Mouse (Mus musculus) limb, embryonic 10.5 days (tissue): Measurements from ENCODE around the gene Pnkd. TPM values are rescaled to one million over a fixed set of nuclear protein-coding genes. Genes with fewer than 3 reads are reported as not detected.

Experiments
- DNase-seq: peaks from one replicate; pipeline ENCODE4 v3.0.0-alpha.2; 2017; ENCODE audit warnings: low spot score
- H3K27ac ChIP-seq: fragments of 300-500 bp; sonication (generic); 2 replicates; pipeline ENCODE4 v1.5.1; 2016; ENCODE audit warnings: mild to moderate bottlenecking
- H3K27me3 ChIP-seq: fragments of 300-500 bp; sonication (generic); 2 replicates; pipeline ENCODE4 v1.6.1; 2016; ENCODE audit warnings: low read depth, mild to moderate bottlenecking; ENCODE audit not compliant: poor library complexity, severe bottlenecking
- H3K36me3 ChIP-seq: fragments of 300-500 bp; sonication (generic); 2 replicates; pipeline ENCODE4 v1.6.1; 2016; ENCODE audit warnings: mild to moderate bottlenecking, moderate library complexity
- H3K4me1 ChIP-seq: fragments of 300-500 bp; sonication (generic); 2 replicates; pipeline ENCODE4 v1.6.1; 2016
- H3K4me3 ChIP-seq: fragments of 300-500 bp; sonication (generic); 2 replicates; pipeline ENCODE4 v1.5.1; 2016; ENCODE audit warnings: mild to moderate bottlenecking, moderate library complexity
- H3K9me3 ChIP-seq: fragments of 300-500 bp; sonication (generic); replicated peaks from 2 replicates; pipeline ENCODE4 v1.6.1; 2016; ENCODE audit warnings: mild to moderate bottlenecking
- WGBS: fragments of 180-500 bp; shearing (Covaris S2); methylation state at CpG from one replicate; pipeline ENCODE4 v1.1.7; 2016; 5-methylcytosine and 5-hydroxymethylcytosine counted together
- polyA plus RNA-seq: library from polyadenylated mRNA; unstranded; fragments of >200 nt; fragmentation: Nextera tagmentation; extraction: Ambion mirVana; gene quantifications from 2 replicates; pipeline ENCODE4 v1.2.1, GENCODE M21; 2016

Gene Pnkd
- polyA plus RNA-seq, 1 experiment from 2014 or later, result 113 TPM

DNA sequence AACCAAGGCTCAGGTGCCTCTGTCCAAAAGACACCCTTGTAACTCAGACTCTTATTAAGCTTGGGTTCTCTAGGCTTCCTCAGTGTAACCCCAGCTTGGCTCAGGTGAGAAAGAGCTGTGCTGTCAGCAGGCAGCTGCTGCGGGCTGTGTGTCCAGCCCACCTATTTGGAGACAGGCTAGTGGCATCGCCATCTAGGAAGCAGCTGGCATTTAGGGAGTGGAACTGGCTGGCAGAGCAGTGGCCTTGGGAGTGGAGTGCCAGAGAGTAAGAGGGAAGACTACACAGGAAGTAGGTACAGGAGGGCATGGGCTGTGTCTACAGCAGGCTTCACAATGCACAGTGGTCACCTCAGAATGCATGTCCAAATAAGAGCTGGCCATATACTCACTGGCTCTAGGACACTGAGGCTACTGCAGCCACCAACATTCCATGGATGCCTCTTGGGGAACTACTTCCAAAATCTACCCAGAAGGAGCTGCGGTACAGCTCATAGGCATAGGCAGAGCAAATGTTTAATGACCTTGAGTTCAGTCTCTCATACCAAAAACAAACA lies 9.4 kb downstream of the Pnkd start:
- peaks cover 28% of the 10 kb centered on the region for H3K4me1 ChIP-seq
- H3K27ac ChIP-seq, result 0 out of 2 replicates have a peak overlapping the region, but pooled peaks have one; percentile 27
- no peak for DNase-seq
- no peaks in the 10 kb centered on the region for H3K27me3 ChIP-seq
- peaks cover 53% of the 10 kb centered on the region for H3K36me3 ChIP-seq
- H3K9me3 ChIP-seq, result no peaks in the 10 kb centered on the region
- H3K4me3 ChIP-seq, result no peak overlapping the region
- WGBS, result 90% methylated on average over 3 of the region's 3 CpGs

DNA sequence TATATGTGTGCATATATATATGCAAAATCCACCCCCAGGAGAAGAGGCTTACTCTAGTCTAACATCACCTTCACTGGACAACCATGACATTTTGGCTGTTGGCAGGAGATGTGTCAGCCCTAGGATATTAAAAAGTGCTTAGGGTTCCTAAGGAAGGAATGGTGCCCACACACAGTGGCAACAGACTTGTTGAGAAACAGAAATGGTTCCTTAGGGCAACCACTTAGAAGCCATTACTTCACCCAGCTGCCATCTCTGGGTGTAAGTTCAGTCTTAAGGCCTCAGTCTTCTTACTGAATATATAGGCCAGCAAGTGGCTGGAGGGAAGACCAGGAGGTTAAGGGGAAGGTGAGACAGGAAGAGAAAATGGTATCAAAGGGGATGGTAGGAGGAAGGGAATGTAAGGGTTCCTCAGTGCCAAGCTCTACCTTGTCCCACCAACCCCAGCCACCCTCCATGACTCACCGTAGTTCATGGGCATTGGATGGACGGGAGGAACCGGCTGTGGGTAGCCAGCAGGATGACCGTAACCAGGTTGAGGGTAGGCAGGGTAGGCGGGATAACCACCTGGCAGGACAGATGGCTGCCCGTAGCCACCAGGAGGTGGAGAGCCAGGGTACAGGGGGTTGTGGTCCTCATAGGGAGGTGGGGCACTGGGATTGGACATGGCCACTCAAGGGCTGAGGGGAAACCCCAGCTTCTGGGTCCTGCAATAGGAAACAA lies 10.2 kb downstream of the Pnkd start:
- no peak for DNase-seq
- Histone ChIP-seq H3K4me1 (peaks cover 30% of the 10 kb centered on the region), H3K27ac (peak overlapping the region; percentile 81), H3K4me3 (peak overlapping the region; percentile 32; the same call in 1 of the 2 replicates), H3K27me3 (no peaks in the 10 kb centered on the region), H3K36me3 (peaks cover 45% of the 10 kb centered on the region), H3K9me3 (no peaks in the 10 kb centered on the region)
- WGBS, result 93% methylated on average over 6 of the region's 6 CpGs

DNA sequence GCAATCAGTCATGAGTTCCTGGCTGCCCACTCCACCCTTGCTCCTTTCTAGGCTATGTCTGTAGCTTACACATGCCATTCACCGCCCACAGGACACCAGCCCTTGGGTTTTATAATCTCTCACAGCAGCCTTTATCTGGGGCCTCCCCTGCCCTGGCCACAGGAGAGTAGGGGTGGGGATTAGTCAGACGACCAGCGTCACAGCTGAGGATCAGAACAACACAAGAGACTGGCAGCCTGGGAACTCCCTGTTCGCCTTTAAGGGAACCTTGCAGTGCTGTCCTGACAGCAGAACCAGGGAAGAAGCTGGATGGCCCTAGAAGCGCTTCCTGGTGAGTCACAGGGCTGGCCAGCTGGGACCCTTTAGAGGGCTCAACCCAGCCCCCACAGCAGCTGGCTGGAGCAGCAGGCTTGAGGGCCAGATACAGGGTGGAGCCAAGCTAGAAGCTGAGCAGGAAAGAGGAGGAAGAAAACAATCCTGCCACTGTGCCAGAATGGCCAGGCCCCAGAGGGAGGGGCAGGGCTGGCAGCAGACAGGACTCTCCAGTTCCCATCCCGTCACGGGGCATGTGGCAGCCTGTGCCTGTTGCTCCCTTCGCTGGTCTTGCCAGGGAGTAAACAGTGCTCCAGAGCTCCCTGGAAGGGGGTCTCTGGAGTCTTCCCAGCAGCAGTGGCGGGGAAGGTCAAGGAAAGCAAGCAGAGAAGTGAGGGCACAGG lies 10.9 kb downstream of the Pnkd start:
- peak overlapping the region; percentile 32 for H3K4me3 ChIP-seq
- peaks cover 30% of the 10 kb centered on the region for H3K4me1 ChIP-seq
- WGBS, result 20% methylated on average over 9 of the region's 9 CpGs
- H3K9me3 ChIP-seq, result no peaks in the 10 kb centered on the region
- H3K36me3 ChIP-seq, result peaks cover 38% of the 10 kb centered on the region
- peak overlapping the region; percentile 81 for H3K27ac ChIP-seq
- DNase-seq, result peak; percentile 60
- H3K27me3 ChIP-seq, result no peaks in the 10 kb centered on the region

DNA sequence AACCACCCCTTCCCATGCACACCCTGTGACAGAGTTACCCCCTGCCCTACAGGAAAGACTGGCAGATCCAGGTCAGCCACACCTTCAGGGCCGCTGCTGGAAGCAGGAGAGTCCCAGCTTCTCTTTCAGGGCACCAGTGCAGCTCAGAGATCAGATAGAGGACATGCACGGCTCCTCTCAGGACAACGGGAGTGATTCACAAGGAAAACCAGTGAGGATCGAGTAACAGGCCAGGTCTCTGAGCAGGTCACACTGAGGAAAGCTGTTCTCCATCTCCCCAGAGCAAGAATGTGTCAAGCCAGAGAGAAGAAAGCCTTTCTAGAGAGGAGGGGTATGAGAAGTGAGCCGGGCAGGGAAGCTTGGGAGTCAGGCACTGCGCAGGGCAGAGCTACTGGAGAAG lies 11.7 kb downstream of the Pnkd start:
- Histone ChIP-seq H3K36me3 (peaks cover 30% of the 10 kb centered on the region), H3K9me3 (no peaks in the 10 kb centered on the region), H3K4me3 (no peak overlapping the region), H3K4me1 (peaks cover 30% of the 10 kb centered on the region), H3K27me3 (no peaks in the 10 kb centered on the region), H3K27ac (peak overlapping the region; percentile 81)
- 39% methylated on average over 6 of the region's 6 CpGs for WGBS
- DNase-seq, result no peak

DNA sequence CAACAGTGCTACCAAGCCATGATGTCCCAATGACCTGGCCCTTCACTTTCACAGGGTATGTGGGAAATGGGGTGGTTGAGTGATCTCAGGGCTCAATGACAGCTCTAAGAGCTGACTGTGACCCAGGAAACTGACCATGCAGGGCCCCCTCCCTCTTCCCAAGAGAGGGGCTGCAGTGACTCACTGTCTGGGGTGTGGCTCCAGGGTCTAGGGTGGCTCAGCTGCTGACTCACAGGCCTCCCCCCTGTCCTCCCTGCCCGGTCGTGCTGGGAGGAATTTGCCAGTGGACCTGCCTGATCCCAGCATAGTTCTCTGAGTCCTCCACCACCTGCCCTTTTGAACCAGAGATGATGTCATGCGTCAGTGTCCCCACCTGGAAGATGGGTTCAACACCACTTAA lies 12.5 kb downstream of the Pnkd start:
- no peak for DNase-seq
- WGBS, result 57% methylated on average over 3 of the region's 3 CpGs
- no peaks in the 10 kb centered on the region for H3K27me3 ChIP-seq
- H3K9me3 ChIP-seq, result no peaks in the 10 kb centered on the region
- H3K4me3 ChIP-seq, result no peak overlapping the region
- H3K36me3 ChIP-seq, result peaks cover 22% of the 10 kb centered on the region
- peaks cover 30% of the 10 kb centered on the region for H3K4me1 ChIP-seq
- H3K27ac ChIP-seq, result no peak overlapping the region; the same call in 1 of the 2 replicates

DNA sequence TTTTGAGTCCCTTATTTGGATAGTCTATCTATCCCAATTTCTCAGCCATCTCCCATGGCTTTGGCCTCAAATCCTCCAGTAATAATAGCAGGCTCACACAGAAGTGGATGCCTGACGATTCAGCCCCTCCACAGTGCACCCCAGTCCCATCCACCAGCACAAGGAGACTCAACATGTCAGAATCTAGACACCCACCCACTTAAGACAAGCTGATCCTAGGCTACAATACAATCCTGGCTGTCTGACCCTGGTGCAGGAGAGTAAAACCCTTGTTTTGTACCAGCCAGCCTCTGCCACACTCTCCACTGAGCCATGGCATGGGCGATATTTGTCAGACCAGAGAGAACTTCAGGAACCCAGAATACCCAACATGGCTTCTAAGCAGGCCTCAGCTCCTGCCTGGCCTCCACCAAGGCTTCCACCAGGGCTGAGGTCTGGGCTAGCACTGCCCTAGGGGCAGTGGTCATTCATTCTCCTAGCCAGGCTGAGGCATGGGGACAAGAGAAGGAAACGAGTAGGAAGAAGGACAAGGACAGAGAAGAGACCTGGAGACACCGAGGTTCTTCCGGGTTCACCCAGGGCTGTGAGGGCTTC lies 13.5 kb downstream of the Pnkd start:
- WGBS, result 87% methylated on average over 5 of the region's 5 CpGs
- H3K27ac ChIP-seq, result no peak overlapping the region
- H3K4me1 ChIP-seq, result peaks cover 38% of the 10 kb centered on the region

DNA sequence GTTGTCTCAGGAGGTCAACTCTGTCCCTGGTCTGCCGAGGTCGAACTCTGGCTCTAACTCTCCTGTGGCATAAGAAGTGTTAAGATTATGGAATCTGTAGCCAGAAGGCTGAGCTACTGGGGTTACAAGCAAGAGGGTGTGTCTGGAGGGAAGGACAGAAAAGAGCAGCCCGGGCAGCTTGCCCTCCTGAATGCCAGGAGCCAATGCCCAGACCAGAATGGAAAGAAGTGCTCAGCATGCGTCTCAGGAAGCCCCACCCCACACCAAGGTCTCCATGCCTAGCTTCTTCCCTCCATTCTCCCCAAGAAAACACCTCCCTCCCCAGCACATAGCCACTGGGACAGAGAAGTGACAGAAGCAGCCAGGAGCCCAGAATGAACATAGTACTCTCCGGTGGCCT lies 14.3 kb downstream of the Pnkd start:
- Histone ChIP-seq H3K36me3 (peaks cover 7% of the 10 kb centered on the region), H3K27ac (no peak overlapping the region), H3K27me3 (no peaks in the 10 kb centered on the region), H3K9me3 (no peaks in the 10 kb centered on the region), H3K4me1 (peaks cover 44% of the 10 kb centered on the region), H3K4me3 (no peak overlapping the region)
- DNase-seq, result no peak
- 75% methylated on average over 5 of the region's 5 CpGs for WGBS

More for the DNA sequence above, 13.5 kb downstream of the Pnkd start:
- Histone ChIP-seq H3K4me3 (no peak overlapping the region), H3K27me3 (no peaks in the 10 kb centered on the region), H3K36me3 (peaks cover 14% of the 10 kb centered on the region), H3K9me3 (no peaks in the 10 kb centered on the region)
- DNase-seq, result no peak

DNA sequence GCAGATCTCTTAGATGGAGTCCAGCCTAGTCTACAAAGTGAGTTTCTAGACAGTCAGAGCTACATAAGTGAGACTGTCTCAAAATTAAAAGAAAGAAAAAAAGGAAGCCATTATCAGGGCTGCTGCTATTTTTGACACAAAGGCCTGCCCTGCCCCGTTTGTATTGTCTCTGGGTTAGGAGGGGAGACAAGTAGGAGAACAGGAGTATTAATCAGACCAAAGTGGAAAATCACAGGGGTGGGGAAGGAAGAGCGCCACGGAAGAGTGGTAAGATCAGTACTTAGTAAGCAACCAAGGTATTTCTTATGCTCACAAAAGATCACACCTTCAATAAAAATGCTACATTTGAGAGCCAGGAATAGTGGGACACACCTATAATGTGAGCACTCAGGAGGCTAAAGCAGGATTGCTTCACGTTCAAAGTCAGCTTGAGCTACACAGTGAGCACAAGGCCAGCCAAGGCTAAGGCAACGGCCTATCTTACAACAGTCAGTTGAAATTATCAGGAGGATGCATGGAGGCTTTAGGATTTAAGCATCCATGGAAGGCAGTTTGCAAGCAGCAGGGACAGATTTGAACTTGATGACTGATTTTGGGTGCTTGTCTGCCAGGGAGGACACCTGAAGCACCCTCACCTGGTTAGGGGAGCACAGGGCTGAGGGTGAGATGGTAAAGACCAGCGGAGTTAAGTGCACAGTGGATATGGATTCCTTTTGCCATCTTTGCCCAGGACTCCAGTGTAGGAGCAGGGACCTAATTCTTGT lies 15.8 kb downstream of the Pnkd start:
- 89% methylated on average over 6 of the region's 6 CpGs for WGBS
- H3K27ac ChIP-seq, result no peak overlapping the region
- no peak for DNase-seq
- H3K36me3 ChIP-seq, result peaks cover 5% of the 10 kb centered on the region; the same call in 1 of the 2 replicates
- no peaks in the 10 kb centered on the region for H3K27me3 ChIP-seq
- H3K4me3 ChIP-seq, result no peak overlapping the region
- no peaks in the 10 kb centered on the region for H3K9me3 ChIP-seq
- H3K4me1 ChIP-seq, result peaks cover 41% of the 10 kb centered on the region

DNA sequence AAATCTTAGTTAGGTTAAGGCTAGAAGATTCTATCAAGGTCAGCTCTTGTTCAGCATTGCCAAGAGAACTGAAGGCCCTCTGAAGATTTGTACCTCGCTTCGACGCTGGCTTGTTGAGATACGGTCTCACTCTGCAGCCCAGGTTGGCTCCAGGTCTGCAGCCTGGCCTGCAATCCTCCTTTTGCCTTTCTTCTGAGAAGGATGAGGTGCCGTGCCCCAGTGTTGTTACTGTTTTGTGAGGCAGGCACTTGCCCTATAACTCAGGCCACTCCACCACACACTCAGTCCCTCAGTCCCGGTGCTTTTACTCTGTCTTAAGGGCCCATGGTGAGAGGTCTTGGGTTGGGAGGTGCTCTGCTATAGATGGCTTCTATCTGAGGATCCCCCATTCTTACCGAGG lies 17.5 kb downstream of the Pnkd start:
- WGBS, result 88% methylated on average over 7 of the region's 7 CpGs
- H3K36me3 ChIP-seq, result peaks cover 2% of the 10 kb centered on the region; the same call in 1 of the 2 replicates
- H3K27ac ChIP-seq, result no peak overlapping the region
- H3K27me3 ChIP-seq, result no peaks in the 10 kb centered on the region
- DNase-seq, result no peak
- no peaks in the 10 kb centered on the region for H3K9me3 ChIP-seq
- no peak overlapping the region for H3K4me3 ChIP-seq
- H3K4me1 ChIP-seq, result peaks cover 27% of the 10 kb centered on the region

DNA sequence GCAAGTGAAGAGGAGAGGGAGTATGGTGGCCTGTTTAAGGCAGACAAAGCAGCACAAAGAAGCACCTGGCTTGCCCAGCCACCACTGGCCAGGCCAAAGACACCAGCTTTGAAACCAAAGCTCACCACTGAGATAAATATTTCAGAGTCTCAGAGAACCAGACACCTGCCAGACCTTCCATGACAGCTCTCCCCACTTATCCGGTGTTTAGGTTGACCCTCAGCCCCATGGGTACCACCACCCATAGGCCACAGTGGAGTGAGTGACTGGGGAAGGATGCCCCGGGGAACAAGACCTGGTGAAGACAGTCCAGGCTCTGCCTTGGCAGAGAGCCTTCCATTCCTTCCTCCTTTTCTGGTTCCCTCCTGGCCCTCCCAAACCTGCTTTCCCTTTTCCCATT lies 18.1 kb downstream of the Pnkd start:
- 79% methylated on average over 2 of the region's 2 CpGs for WGBS
- Histone ChIP-seq H3K27ac (no peak overlapping the region), H3K27me3 (no peaks in the 10 kb centered on the region), H3K4me1 (peaks cover 27% of the 10 kb centered on the region), H3K4me3 (no peak overlapping the region), H3K9me3 (no peaks in the 10 kb centered on the region), H3K36me3 (no peaks in the 10 kb centered on the region)
- DNase-seq, result no peak

DNA sequence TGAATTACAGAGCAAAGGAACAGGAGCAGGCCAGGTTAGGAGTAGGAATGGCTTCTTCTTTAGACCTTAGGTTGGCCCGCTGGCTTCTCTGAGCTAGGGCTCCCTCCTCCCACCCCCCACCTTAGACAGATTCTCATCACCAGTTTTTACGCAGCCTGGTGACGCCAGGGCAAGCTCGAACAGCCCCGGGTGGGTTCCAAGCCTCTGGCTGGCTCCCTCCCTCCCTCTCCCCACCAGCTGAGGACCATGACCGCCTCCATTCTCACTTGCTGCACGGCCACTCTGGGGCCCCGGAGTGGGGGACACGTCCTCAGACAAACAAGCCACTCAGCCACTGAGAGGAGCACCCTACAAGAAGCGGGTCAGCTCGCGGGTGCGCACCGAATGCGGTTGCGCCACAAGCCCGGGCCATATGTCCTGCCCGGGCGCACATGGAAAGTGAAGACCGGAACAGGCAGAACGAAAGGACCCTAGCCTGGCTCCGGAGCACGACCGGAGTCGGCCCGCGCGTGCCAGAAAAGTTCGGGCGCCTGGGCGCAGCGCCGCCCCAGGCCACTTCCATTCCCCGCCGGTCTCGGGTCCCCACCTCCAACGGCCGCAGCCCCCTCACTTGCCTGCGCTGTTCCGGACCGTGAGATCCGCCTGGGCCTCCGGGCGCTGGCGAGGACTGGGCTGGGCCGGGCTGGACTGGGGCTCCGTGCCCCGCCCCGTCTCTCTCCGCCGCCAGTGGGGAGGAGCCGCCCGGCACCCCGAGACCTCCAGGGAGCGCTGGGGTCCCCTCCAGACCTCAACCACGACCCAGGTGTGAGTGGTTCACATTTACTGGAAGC lies 19.0 kb downstream of the Pnkd start:
- DNase-seq, result peak; percentile 78
- Histone ChIP-seq H3K36me3 (no peaks in the 10 kb centered on the region), H3K27ac (peak overlapping the region; percentile 84), H3K4me1 (peaks cover 34% of the 10 kb centered on the region), H3K4me3 (peak overlapping the region; percentile 70), H3K27me3 (no peaks in the 10 kb centered on the region), H3K9me3 (no peaks in the 10 kb centered on the region)
- under 1% methylated on average over 56 of the region's 56 CpGs for WGBS

DNA sequence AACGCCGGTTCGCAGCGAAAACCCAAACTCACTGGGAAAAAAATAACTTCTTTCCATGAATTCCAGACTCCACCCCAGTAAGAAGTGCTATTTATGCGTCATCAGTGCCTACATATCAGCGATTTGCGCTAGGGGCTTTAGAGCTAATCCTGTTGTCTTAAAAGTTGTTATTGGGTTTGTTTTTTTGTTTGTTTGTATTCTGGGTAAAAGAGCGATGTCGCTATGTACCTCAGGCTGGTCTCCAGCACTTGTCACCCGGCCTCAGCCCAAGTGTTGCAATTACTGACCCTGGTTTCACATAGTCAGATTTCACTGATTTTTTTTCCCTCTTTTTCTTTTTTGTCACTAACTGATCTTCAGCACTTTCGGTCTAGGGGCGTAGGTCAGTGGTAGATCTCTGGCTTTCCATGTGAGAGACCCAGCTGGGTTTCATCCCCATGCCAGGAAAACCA lies 19.6 kb downstream of the Pnkd start:
- Histone ChIP-seq H3K27ac (peak overlapping the region; percentile 84), H3K27me3 (no peaks in the 10 kb centered on the region), H3K9me3 (no peaks in the 10 kb centered on the region), H3K4me1 (peaks cover 31% of the 10 kb centered on the region), H3K4me3 (peak overlapping the region; percentile 70), H3K36me3 (no peaks in the 10 kb centered on the region)
- DNase-seq, result no peak
- 5% methylated on average over 12 of the region's 12 CpGs for WGBS
